Comparison of ENCODE assay signal across 13 mouse cellular contexts in genomic region chr17:64361911-64362425, GRCm38 (mm10).
"Had no signal": no experiment of that assay in that cellular context is flagged by ENCODE, and none has a peak within 500 bp of the region (broad histone marks: within the 10 kb centered on the region; RNA-seq: fewer than 3 reads in every experiment).

No protein-coding gene starts in this region.

- H3K4me2 ChIP-seq: limb, embryonic 15.5 days; liver, embryonic 12.5 days; lung, embryonic 14.5 days; neural tube, embryonic 12.5 days had no signal

- DNase-seq: kidney, postnatal 10 days; layer of hippocampus, postnatal 36 days; lung, embryonic 14.5 days; lung, postnatal 4 days; midbrain, embryonic 14.5 days; right cerebral cortex, postnatal 4 days; spleen, adult 18-20 months; thymus, adult 18-20 months; thymus, postnatal 14 days had no signal

- H3K27me3 ChIP-seq: limb, embryonic 15.5 days; liver, embryonic 12.5 days; neural tube, embryonic 12.5 days had no signal

- H3K9ac ChIP-seq: limb, embryonic 15.5 days; liver, embryonic 12.5 days; lung, embryonic 14.5 days; neural tube, embryonic 12.5 days had no signal

- H3K4me1 ChIP-seq: limb, embryonic 15.5 days; liver, embryonic 12.5 days; midbrain, embryonic 10.5 days; neural tube, embryonic 12.5 days had no signal

- H3K36me3 ChIP-seq: limb, embryonic 15.5 days; liver, embryonic 12.5 days; midbrain, embryonic 10.5 days; neural tube, embryonic 12.5 days had no signal

- ATAC-seq: liver, embryonic 12.5 days had no signal

- H3K27ac ChIP-seq: limb, embryonic 15.5 days; liver, embryonic 12.5 days; midbrain, embryonic 10.5 days; neural tube, embryonic 12.5 days had no signal

- H3K9me3 ChIP-seq: limb, embryonic 15.5 days; liver, embryonic 12.5 days; midbrain, embryonic 10.5 days; neural tube, embryonic 12.5 days had no signal

- H3K4me3 ChIP-seq: limb, embryonic 15.5 days; liver, embryonic 12.5 days; midbrain, embryonic 10.5 days; neural tube, embryonic 12.5 days had no signal
